Mouse (Mus musculus) midbrain, embryonic 14.5 days (tissue): ENCODE measurements at regions not wholly inside any gene's neighbourhood (a gene's known extent, or its start where the extent isn't known, plus 50 kb on each side); places are given as distances from the start of the nearest gene placed in this dataset.

Source experiments
- ATAC-seq: fragments of 200-750 bp; cut with Nextera tagmentation; 2 replicates; pipeline ENCODE4 v1.8.0; 2017; ENCODE audit warnings: moderate number of reproducible peaks, moderate library complexity; ENCODE audit not compliant: low FRiP score, low TSS enrichment
- DNase-seq: peaks from one replicate; pipeline ENCODE4 v3.0.0-alpha.2; 2015
- H3K27ac ChIP-seq: fragments of 300-500 bp; sonication (generic); replicated peaks from 2 replicates; pipeline ENCODE4 v1.5.1; 2014; ENCODE audit warnings: mild to moderate bottlenecking, low read depth, low read length, moderate library complexity
- H3K27me3 ChIP-seq: fragments of 300-500 bp; sonication (generic); 2 replicates; pipeline ENCODE4 v1.6.1; 2014; ENCODE audit warnings: low read length, control low read depth, mixed read lengths; ENCODE audit not compliant: control insufficient read depth, insufficient read depth
- H3K36me3 ChIP-seq: fragments of 300-500 bp; sonication (generic); 2 replicates; pipeline ENCODE4 v1.6.1; 2014; ENCODE audit warnings: low read length, control low read depth; ENCODE audit not compliant: control insufficient read depth, insufficient read depth
- H3K4me1 ChIP-seq: fragments of 300-500 bp; sonication (generic); 2 replicates; pipeline ENCODE4 v1.6.1; 2014; ENCODE audit warnings: mild to moderate bottlenecking, antibody characterized with exemption, low read length, control low read depth; ENCODE audit not compliant: control insufficient read depth, insufficient read depth
- H3K4me2 ChIP-seq: fragments of 300-500 bp; sonication (generic); 2 replicates; pipeline ENCODE4 v1.6.1; 2014; ENCODE audit warnings: mild to moderate bottlenecking, low read length, moderate library complexity
- H3K4me3 ChIP-seq: fragments of 300-500 bp; sonication (generic); replicated peaks from 2 replicates; pipeline ENCODE4 v1.5.1; 2014; ENCODE audit warnings: low read depth, low read length
- H3K9ac ChIP-seq: fragments of 300-500 bp; sonication (generic); replicated peaks from 2 replicates; pipeline ENCODE4 v1.6.1; 2014; ENCODE audit warnings: mild to moderate bottlenecking, low read length, moderate library complexity
- H3K9me3 ChIP-seq: fragments of 300-500 bp; sonication (generic); 2 replicates; pipeline ENCODE4 v1.6.1; 2016; ENCODE audit warnings: low read length, control low read depth, mixed read lengths; ENCODE audit not compliant: control insufficient read depth
- WGBS: fragments of 180-500 bp; shearing (Covaris S2); extraction: QIAGEN DNeasy Blood & Tissue Kit; methylation state at CpG from one replicate; pipeline ENCODE4 v1.1.7; 2014; 5-methylcytosine and 5-hydroxymethylcytosine counted together

DNA sequence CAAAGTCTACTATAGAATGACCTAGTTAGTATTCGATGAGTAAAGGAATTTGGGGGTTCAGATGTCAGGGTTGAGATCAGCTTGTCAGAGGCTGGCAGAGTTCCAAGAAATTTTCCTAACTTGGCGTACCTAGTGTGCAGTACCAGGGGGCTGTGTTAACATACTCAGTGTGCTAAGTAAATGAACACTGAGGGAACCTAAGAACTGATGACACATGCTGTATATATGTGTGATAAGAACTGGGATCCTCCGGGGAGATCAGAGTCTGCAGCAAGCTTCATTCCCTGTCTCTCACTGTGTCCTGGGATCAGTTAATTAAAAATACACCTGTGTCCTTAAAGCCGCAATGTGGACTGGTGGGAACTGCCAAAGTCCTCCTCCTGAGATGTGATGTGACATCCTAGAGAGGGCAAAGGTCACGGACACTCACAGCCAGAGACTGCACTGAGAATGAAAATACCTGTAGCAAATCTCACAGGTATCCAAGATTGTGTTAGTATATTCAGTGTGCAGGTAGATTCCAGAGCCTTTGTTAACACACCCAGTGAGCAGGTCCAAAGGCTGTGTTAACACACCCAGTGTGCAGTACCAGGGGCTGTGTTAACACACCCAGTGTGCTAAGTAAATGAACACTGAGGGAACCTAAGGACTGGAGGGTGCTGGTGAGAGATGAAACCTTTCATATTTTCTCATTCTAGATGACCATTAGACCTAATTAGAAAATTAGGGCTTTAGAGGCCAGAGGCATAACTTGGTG, 69.1 kb upstream of the Fhl2 start:
- Histone ChIP-seq H3K9ac (no peak overlapping the region), H3K27me3 (no peaks in the 10 kb centered on the region), H3K4me1 (0 out of 2 replicates have a peak, but pooled peaks cover 3% of the 10 kb centered on the region), H3K4me3 (no peak overlapping the region), H3K36me3 (no peaks in the 10 kb centered on the region), H3K27ac (no peak overlapping the region), H3K9me3 (no peaks in the 10 kb centered on the region), H3K4me2 (no peak overlapping the region)
- DNase-seq (no peak), ATAC-seq (no peak)
- 85% methylated on average over 5 of the region's 5 CpGs for WGBS

DNA sequence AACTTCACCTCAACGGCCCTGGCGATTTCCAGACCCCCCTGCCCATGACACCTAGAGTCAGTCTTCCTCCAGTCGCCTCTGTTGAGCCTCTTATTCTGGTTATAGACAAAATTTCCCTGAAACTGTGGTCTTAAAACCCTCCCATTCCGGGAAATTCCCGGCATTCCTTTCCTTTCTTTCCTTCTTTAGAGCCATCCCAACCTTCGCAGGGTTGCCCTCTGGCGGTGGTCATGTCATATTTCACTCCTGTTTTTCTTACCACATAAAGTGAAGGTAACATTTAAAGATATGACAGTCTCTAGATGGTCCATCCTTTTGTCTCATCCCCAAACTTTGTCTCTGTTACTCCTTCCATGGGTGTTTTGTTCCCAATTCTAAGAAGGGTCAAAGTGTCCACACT, 72.9 kb upstream of the Fhl2 start:
- DNase-seq (peak; percentile 13), ATAC-seq (no peak)

DNA sequence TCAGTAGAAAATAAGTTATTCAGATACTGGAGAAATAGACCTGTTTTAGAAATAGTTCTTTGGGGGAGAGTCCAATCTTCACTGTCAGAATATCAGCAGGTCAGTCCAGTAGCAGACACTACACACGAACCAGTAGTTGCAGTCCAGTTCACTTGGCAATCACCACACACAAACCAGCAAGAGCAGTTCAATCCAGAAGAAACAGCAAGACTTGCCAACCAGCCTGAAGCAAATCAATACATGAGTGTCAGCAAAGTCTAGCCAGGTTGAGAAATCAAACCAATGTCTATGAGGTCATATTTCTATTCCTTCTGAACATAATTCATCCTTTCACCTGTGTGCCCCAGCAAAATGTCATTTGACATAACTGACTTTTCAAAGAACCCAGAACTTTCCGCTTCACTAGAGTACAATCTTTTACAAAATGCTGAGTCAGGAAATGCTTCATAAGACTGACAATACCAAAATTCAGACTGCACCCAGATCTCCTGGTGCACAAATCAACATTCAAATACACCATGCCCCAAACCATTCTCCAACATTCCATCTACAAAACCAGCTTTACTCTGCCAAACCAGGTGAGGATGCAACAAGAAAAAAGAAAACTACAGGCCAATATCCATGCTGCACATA, 76.6 kb upstream of the Fhl2 start:
- H3K9ac ChIP-seq = no peak overlapping the region
- no peaks in the 10 kb centered on the region for H3K4me1 ChIP-seq
- ATAC-seq = no peak
- DNase-seq = no peak
- no peak overlapping the region for H3K27ac ChIP-seq
- no peak overlapping the region for H3K4me2 ChIP-seq
- H3K36me3 ChIP-seq = no peaks in the 10 kb centered on the region
- no peaks in the 10 kb centered on the region for H3K27me3 ChIP-seq
- H3K4me3 ChIP-seq = no peak overlapping the region
- no peaks in the 10 kb centered on the region for H3K9me3 ChIP-seq
- 84% methylated on average over 2 of the region's 2 CpGs for WGBS

More for the DNA sequence above, 72.9 kb upstream of the Fhl2 start:
- Histone ChIP-seq H3K27me3 (no peaks in the 10 kb centered on the region), H3K27ac (no peak overlapping the region), H3K4me2 (no peak overlapping the region), H3K4me3 (no peak overlapping the region), H3K4me1 (0 out of 2 replicates have a peak, but pooled peaks cover under 1% of the 10 kb centered on the region), H3K9ac (no peak overlapping the region), H3K36me3 (no peaks in the 10 kb centered on the region), H3K9me3 (no peaks in the 10 kb centered on the region)
- WGBS = 44% methylated on average over 7 of the region's 7 CpGs

DNA sequence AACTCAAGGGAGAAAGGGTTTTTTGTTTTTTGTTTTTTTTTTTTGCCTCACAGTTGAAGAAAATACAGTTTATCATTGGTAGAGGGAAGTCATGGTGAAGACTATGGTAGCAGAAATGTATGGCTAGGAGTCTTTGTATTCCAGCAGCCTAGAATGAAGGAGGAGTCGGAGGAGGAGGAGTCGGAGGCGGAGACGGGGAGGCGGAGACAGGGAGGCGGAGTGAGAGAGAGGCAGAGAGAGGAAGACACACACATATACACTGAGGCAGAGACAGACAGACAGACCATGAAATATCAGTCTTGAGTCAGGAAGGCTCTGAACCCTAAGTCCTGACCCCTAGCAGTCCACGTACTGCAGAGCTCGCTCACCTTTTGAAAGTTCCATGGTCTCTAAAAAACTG, 95.0 kb upstream of the Fhl2 start:
- Histone ChIP-seq H3K27ac (no peak overlapping the region), H3K9ac (no peak overlapping the region), H3K4me2 (no peak overlapping the region), H3K36me3 (no peaks in the 10 kb centered on the region), H3K4me1 (no peaks in the 10 kb centered on the region), H3K27me3 (no peaks in the 10 kb centered on the region), H3K4me3 (no peak overlapping the region), H3K9me3 (peaks cover 6% of the 10 kb centered on the region; the same call in 1 of the 2 replicates)
- DNase-seq = no peak
- ATAC-seq = no peak
- 87% methylated on average over 8 of the region's 8 CpGs for WGBS

DNA sequence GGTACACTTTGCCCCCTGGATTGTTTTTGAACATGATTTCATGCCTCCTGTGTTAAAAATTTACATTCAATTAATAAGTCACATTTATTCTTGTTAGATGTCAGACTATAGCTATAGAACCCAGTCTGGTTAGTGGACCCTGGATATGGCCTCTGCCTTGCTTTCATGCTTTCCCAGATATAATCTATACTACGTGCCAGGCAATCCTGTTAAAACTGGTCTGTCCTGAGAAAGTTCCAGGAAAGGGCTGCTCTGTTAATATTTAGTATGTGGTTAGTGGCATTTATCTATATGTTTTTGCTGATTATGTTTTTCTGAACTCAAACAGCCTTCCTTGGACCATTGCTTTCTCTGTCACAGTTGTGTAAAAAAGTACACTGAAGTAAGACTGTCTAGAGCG, 95.8 kb upstream of the Fhl2 start:
- Histone ChIP-seq H3K4me3 (no peak overlapping the region), H3K27me3 (no peaks in the 10 kb centered on the region), H3K9ac (no peak overlapping the region), H3K27ac (no peak overlapping the region), H3K36me3 (no peaks in the 10 kb centered on the region), H3K4me2 (no peak overlapping the region), H3K4me1 (no peaks in the 10 kb centered on the region), H3K9me3 (peaks cover 6% of the 10 kb centered on the region; the same call in 1 of the 2 replicates)
- 87% methylated on average over 2 of the region's 2 CpGs for WGBS
- DNase-seq = no peak
- ATAC-seq = no peak

DNA sequence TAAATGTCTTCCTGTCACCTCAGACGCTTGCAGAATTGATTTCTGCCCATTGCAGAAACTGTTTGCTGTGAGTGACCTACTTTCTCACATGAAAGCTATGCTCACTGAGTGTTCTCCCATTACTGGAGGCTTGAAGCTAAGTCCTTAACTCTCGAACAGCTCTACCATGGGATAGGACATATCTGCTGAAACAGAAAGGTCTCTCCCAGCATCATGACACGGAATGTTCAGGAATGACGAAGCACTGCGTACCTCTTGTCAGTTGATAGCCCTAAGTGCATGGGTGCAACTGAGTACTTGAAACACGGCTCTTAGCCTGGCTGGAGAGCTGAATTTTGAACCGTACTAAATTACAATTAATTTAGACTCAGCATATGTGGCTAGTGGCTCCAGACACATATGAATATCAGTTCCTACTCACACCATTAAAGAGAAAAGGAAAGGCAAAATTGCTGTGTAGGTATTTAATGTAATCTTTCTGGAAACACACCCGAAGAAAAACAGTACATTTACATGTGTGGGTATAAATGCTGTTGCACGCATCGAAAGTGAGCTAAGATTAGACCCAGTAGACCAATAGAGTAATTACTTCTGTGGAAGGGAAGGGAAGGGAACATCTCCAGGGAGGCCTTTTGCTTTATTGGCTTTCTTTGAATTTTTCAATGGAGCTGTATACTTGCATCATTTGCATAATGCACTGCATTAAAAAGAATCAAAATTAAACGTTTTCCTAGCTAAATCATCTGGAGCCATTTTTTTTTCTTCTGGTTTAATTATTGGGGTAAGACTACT, 97.6 kb upstream of the Fhl2 start:
- WGBS = 80% methylated on average over 11 of the region's 11 CpGs
- no peak overlapping the region for H3K27ac ChIP-seq
- ATAC-seq = no peak

DNA sequence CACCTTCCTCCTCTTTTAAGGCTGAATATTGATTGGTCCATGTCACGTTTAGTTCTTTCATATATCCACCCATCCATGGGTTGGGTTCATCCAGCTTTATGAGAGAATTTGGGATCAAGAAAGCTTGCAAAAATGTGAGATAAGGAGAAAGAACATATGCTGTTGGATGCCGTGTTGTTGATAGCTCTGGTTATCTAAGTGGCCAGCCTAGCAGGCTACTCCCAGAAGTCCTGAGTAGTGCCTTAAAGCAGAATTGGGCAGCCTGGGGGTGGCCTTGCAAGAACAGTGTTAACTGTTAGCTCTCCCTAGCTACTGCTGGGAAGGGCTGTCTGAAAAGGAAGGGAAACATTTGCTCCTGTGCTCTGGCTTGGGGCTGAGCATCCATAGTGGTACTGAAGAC, 100.8 kb upstream of the Fhl2 start:
- no peak overlapping the region for H3K27ac ChIP-seq
- DNase-seq (no peak), ATAC-seq (no peak)
- no peak overlapping the region for H3K4me3 ChIP-seq
- no peaks in the 10 kb centered on the region for H3K4me1 ChIP-seq
- H3K9me3 ChIP-seq = no peaks in the 10 kb centered on the region
- 86% methylated on average over 2 of the region's 2 CpGs for WGBS
- no peaks in the 10 kb centered on the region for H3K27me3 ChIP-seq
- no peaks in the 10 kb centered on the region for H3K36me3 ChIP-seq
- no peak overlapping the region for H3K9ac ChIP-seq
- no peak overlapping the region for H3K4me2 ChIP-seq

More for the DNA sequence above, 97.6 kb upstream of the Fhl2 start:
- no peaks in the 10 kb centered on the region for H3K36me3 ChIP-seq
- H3K4me1 ChIP-seq = no peaks in the 10 kb centered on the region
- no peak overlapping the region for H3K4me3 ChIP-seq
- peak; percentile 30 for DNase-seq
- H3K9ac ChIP-seq = no peak overlapping the region
- no peak overlapping the region for H3K4me2 ChIP-seq
- H3K27me3 ChIP-seq = no peaks in the 10 kb centered on the region
- H3K9me3 ChIP-seq = no peaks in the 10 kb centered on the region

DNA sequence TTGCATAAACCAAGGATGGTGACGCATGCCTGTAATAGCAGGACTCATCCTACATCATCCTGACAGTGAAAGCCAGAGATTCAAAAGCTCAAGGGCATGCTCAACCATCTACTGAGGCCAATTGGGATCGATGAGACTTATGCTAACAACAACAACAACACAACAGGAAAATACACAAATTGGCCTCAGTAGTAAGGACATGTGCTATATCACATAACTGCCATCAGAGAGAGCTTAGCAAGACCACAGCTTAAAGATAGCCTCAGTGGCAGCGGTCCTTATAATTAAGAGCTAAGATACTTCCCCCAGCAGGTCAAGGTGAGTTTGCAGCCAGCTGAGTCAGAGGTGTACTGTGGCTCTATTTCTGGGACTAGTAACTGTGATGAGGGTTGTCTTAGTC, 102.0 kb upstream of the Fhl2 start:
- Histone ChIP-seq H3K36me3 (no peaks in the 10 kb centered on the region), H3K4me3 (no peak overlapping the region), H3K4me1 (no peaks in the 10 kb centered on the region), H3K27me3 (no peaks in the 10 kb centered on the region), H3K9ac (no peak overlapping the region), H3K4me2 (no peak overlapping the region), H3K27ac (no peak overlapping the region), H3K9me3 (no peaks in the 10 kb centered on the region)
- ATAC-seq = no peak
- no peak for DNase-seq
- 84% methylated on average over 3 of the region's 3 CpGs for WGBS
